Mouse (Mus musculus): ENCODE data around the gene Mrps27.

Mrps27 gene

DNA sequence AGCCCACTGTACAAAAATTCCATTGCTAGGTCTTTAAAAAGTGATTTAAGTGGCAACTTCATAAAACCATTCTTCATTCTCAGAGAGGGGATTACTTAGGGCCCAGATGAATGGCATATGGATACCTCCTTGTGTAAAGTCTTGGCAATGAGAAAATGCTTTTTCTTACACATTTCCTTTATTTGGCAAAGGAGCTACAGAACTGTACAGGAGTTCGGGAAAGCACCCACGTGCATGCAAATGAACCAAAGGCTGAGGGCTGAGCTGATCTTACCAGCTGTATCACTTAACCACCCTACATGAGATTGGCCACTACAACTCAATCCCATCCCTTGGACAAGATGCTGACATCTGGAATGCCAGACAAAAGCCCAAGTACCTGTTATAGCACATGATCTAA lies 95.6 kb downstream of the Mrps27 start:
- no peak for DNase-seq (ENCODE audit: low spot score in 2 of 2)

DNA sequence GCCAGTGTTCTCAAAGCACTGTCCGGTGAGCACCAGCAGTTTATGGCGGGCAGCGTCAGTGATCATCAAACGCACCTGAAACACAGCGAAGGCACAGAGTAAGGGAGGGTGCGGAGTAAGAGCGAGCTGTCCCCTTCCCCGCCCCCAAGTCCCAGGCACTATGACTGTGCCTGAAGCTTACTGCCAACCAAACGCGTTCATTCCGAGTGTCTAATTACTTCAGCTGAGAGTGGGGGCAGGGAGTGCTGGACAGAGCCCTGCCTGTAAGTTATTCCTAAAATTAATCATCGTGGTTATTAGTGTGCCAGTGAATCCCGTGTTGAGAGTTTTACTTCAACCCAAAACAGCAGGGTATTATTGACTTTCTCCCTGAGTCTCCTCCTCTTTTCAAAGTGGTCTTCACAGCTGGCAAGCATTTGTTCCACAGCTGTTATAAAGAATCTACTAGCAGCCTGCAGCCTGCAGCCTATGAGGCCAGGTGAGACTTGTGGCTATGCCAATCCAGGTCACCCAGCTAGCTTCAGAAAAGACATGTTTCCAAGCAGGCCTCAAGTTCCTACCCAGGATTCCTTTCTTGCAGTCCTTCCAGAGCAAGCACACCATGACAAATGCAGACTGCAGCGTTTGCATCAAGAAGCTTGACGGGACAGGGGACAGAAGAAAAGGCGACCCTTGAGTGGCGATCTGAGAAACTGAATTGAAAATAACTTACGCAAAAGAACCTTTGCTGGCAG lies 97.3 kb downstream of the Mrps27 start:
- no peak for DNase-seq (ENCODE audit: low spot score in 2 of 2)

DNA sequence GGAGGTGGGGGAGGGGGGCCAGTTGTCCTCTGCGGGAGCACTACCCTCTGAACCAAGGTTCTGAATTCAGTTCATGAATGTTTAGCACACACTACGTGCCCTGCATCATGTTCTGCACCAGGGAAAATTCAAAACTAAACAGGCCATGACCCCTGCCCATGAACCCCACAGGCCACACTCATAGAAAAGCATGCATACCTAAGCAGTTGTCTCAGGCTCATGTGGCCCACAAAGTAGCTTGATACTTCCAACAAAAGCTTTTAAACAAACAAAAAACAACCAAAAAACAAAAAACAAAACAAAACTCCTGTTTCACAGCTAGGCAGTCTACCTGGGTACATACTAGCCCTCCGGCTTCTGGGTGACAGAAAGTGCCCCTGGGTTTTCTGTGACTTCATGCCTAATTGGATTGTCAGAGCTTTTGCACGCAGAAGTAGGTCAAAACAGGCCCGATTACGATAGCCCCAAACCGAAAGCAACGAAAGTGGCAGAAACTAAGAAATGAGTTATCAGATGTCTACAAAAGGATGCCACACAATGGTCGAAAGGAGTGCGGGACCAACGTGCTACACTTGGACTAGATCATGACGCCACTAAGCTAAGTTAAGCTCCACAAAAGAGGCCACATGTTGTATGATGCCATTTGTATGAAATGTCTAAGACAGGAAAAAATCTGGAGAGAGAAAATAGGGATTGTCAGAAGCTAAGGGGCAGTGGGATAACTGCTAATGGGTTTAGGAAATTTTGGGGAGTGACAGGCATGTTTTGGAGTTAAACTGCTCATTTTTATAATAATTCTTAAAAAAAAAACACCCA lies 98.1 kb downstream of the Mrps27 start:
- no peak for DNase-seq (ENCODE audit: low spot score in 2 of 2)

DNA sequence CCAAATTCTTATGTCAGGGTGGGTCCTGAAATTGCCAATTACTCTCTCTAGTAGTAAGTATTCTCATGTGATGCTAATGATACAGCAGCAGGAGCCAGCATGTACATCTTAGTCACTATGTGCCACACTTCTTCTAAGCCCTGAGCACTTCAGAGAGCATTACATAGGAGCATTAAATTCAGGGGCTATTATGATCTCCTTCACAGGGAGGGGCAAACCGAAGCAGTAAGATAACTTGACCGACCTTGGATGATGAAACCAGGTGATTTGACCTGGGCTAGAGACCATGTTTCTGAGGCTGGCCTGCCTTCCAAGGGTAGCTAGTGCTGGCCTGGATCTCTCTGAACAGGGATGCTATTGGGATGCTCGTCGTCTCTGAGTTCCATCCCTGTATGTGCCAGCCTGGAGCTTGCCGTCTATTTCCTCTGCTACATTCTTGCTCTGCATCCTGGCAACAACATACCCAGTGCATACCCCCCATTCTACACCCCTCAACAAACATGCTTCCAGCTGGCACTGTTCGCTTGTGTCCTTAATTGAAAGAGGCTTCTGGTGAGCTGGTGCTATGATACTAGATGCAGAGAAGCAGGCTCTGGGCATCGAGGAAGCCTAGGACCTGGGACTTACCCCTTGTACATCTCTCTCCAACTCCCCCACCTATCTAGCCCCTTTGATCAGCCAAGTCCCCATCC lies 99.0 kb downstream of the Mrps27 start:
- DNase-seq (ENCODE audit: low spot score in 2 of 2): no peak

DNA sequence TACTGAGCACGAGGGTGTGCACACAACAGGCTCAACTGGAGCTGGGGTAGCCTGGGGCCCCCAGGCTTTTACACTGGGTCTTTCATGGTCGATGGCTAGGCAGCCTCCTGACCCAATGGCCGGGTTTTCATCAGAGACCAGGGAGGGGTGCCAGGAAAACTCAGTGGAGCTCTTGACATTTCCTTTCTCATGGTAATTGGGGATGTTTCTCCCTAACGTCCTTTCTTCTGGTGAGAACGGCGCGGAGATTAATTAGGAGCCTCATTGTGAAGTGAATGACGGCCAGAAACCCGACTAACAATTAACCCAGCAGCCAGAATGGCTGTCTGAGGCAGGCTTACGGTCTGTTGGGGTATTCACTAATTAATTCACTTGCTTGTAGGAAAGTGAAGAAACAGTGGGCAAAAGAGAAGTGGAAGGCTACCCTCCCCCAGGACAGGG lies 99.9 kb downstream of the Mrps27 start:
- no peak for DNase-seq (ENCODE audit: low spot score in 2 of 2)

DNA sequence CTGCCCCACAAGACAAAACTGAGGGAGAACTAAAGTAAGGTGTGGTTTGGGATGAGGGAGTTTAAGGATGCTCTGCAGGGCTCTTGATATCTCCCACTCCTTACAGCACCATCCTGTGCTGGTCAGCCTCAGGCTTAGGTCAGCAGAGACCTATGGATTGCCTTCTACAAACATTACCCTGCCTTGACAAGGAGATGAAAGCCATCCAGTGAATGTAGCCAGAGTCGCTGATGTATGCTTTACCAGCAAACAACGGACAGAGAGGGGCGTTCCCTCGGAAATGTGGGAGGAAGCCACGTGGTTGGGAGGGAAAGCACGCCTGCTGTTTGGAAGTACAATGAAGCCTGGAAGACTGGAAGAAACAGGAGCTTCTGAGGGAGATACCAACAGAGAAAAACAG lies 100.3 kb downstream of the Mrps27 start:
- DNase-seq (ENCODE audit: low spot score in 2 of 2): no peak

DNA sequence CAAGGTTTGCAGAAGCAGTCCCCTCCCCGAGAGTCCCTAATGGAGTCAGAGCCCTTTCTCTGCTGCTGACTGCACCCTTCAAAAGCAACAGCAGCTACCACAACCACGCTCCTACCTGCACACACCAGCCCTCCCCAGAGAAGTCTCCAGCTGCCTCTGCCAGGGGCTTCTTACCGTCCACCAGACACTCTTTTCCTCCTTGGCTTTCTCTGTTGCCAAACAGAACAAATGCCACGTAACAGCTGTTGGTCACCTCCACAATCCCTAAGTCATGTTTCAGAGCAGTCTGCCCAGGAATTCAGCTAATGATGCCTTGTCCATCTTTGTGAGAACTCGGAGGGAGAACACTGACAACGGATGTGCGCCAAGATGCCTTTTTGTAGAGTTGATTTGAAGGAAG lies 102.4 kb downstream of the Mrps27 start:
- DNase-seq (ENCODE audit: low spot score in 2 of 2): no peak

DNA sequence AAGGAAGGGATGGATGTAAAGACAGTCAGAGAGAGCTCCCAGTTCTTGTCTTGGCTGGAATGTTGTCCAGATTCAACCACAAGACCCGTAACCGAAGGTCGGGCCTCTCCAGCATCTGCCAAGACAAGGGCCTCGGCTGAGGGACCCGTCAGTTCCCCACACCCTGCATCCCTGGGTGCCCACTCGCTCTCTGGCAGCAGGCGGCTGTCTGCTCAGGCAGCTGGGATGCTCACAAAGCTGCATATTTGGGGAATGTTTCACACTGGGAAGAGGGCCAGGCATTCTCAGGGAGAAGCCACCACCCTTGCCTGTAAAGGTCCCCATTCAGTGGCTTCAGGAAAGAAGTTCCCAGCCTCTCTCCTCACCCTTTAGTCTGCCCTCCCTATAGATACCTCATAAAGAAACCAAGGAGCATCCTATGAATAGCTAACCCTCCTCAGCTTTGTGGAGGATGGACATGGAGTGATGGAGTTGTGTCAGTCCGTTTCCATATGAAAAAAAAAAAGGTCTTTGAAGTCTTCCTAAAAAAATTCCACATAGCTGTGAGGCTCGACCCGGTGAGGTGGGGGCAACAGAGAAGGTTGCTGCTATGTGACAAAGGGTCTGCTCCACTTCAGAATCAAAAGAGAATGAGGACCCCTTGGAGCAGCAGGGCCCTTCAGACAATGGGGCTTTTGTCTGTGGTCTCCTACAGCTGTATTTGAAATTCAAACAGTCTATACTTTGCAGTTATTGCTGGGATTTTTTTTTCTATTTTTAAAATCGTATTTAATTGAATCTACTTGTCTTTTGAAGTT lies 103.0 kb downstream of the Mrps27 start:
- no peak for DNase-seq (ENCODE audit: low spot score in 2 of 2)

DNA sequence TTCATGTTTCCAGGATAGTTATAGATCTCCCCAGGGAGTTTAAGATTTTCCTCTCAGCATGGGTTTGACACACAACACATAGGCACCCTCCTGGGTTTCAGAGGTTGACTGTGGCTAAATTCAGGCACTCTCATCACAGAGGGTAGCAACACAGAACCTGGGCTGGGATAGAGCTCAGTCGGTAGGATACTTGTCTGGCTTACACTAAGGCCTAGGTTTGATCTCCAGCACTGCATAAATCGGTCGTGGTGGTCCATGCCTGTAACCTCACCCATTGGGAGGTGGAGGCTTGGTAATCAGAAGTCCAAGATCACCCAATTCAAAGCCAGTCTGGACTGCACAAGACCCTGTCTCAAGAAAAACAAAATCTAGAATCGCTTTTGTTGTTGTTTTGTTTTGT lies 103.7 kb downstream of the Mrps27 start:
- DNase-seq (ENCODE audit: low spot score in 2 of 2): no peak

DNA sequence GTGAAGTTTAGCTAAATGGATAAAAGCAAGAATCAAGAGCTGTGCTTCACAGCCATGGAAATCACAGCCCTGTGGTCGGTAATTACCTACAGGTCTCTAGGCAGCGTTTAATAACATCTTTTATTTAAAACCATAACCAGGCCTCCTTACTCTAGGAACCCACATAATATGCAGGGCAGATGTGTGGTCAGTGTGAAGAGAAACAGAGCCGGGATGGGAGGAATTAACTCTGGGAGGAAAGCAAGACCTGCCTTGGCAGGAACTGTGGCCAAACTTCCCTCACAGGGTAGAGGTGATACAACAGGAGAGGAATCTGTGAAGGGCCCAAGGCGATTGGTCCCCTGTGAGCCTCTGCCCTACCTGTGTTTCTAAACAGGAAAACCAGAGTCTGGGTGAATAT lies 105.0 kb downstream of the Mrps27 start:
- DNase-seq (ENCODE audit: low spot score in 2 of 2): no peak

DNA sequence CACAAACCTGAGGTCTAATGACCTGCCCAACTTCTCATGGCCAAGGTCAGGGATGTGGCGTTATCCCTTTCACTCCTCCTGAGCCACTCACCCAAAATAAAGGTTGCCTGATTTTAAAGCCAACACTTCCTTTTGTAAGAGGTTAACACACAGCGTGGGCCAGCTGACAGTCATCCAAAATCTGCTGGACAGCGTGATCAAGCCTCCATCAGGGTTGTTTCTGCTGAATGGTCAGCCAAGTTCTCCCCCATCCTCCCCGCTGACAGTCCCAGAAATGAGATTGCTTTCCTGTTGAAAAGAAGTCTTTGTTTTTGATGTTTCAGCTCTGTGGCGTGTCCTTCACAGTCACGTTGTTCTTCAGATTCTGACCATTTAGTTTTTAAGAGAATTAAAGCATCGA lies 106.2 kb downstream of the Mrps27 start:
- no peak for DNase-seq (ENCODE audit: low spot score in 2 of 2)

DNA sequence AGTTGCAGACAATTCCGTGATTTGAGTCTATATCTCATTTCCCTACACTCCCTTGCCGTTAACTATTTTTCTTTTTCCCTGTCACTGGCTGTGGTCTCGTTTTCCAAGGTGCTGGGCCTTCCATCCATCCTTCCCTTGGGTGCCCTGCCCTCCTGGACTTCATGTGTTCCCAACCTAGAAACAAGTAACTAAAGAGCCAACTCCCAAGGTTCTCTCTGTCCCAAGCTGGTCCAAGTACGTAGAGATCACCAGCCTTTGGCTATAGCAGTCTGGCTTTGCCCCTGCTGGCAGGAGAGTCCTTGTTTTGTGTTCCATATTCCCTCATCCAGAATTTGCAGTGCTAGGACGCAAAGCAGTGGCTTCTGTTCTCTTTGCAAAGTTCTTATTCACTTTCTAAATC lies 106.7 kb downstream of the Mrps27 start:
- no peak for DNase-seq (ENCODE audit: low spot score in 2 of 2)

DNA sequence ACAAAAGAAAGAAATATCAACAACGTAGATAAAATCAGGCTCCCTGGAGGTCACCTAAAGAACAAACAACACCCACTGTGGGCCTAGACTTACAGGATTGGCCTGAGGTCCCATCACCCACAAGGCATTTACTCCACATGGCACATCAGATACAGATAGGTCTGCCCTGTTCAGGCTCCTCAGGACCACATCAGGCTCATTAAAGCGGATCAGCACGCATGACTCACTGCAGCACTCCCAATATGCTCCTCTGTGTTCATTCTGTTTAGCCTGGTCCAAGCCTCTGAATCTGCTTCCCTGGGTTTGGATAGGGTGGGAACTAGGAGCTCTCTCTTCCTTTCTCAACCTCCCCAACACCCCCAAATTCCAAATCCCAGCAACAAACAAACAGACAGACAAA lies 107.9 kb downstream of the Mrps27 start:
- DNase-seq (ENCODE audit: low spot score in 2 of 2): no peak

DNA sequence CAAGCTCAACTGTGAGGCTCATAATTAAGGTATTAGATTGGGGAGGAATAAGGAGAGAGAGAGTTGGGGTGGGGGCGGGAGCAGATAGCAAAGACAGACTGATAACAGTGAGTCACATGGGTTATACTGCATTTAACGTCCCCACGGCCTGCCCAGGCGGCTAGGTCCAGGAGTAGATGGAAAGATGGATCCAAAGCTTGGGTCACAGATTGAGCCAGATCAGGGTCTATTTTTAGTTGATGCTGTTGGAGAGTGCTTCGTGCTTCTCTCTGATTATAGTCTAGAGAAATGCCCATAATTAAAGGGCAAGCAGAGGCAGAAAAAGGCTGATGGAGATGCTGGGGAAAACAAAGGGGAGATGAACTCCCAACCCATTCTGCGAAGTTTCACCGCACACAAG lies 110.4 kb downstream of the Mrps27 start:
- no peak for DNase-seq (ENCODE audit: low spot score in 2 of 2)

DNA sequence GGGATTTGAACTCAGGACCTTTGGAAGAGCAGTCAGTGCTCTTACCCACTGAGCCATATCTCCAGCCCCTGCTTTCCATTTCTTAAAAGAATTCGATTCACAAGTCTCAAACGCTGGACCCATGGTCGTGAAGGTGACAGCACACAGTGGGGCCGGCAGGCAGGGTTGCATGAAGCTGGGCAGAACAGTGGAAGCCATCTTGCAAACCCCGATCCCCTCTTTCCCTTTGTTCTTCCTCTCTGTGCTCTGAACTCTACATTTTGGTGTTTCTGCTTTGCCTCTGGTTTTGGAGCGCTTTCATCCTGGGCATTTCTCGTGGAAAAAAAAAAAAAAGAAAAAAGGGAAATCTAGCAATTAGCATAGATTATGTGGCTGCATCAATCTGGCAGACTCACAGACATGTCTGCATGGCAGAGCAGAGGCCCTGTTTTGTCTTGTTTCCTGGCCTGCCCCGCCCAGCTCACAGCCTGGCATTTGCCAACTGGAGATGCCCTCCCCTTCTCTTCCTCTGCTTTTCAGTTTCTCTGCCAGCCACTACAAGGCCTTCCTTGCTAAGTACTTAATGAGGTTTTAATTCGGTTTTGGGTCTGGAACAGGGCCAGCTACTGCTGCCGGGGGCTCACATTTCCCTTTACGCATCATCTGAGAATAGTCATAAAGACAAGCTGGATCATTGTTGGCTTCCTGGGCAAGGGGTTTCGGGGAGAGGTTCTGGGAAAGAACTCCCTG lies 114.2 kb downstream of the Mrps27 start:
- no peak for DNase-seq (ENCODE audit: low spot score in 2 of 2)

DNA sequence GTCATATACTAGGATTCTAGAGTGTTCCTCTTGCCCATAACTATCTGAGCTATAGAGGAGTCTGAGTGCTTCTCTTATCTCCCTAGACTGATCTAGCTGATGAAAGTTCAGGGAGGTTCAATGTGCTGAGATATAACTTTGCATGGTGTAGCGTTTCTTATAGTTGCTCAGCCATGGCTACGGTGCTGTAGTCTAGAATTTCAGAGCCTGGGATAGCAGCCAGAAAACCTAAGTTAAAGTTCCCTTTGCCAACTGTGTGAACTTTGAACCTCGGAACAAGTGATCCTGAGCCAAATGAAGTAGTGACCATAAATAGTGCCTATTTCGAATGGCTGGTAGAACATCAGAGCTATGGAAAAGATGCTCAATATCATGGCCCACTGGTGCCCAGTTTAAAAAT lies 115.0 kb downstream of the Mrps27 start:
- no peak for DNase-seq (ENCODE audit: low spot score in 2 of 2)

DNA sequence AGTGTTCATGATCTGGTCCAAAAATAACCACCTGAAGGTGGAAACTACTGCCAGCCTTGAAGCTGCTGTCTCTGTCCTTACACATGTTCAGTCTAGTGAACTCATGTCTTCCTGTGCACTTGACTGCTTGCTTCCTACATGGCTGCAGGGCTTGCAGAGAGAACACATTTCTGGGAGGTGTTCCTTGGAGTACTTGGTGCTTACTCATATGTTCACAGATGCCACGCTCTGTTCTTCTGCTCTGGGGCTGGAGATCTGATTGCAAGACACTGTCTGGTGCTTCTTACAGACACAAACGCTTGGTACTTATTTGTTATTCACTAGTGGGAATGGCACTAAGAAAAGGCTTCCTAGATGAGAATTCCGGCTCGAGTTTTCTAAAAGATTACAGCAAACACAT lies 117.3 kb downstream of the Mrps27 start:
- DNase-seq (ENCODE audit: low spot score in 2 of 2): no peak

DNA sequence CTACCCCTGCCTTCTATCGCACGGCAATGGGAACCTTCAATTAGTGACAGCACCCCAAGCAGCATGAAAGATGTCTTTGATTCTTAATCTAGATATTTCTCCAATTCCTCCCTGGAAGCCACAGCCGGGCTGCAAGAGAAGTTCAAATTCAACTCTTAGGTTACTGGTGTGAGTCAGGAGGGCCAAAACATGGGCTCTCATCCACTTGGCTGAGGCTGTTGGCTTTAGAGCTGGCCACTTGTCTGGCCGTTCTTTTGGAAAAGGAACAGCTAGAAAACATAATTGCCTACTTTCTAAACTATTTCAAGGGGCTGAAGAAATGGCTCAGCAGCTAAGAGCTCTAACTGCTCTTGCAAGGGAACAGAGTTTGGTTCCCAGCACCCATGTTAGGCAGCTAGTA lies 120.0 kb downstream of the Mrps27 start:
- no peak for DNase-seq (ENCODE audit: low spot score in 2 of 2)

All from thymus, postnatal 10 days (tissue).